Mouse (Mus musculus): Measurements from ENCODE around the gene S100g. TPM values are rescaled to one million over a fixed set of nuclear protein-coding genes. Genes with fewer than 3 reads are reported as not detected.

S100g gene
- polyA plus RNA-seq (2016; fragmentation: Nextera tagmentation; extraction: Ambion mirVana), result not detected in 2 replicates

DNA sequence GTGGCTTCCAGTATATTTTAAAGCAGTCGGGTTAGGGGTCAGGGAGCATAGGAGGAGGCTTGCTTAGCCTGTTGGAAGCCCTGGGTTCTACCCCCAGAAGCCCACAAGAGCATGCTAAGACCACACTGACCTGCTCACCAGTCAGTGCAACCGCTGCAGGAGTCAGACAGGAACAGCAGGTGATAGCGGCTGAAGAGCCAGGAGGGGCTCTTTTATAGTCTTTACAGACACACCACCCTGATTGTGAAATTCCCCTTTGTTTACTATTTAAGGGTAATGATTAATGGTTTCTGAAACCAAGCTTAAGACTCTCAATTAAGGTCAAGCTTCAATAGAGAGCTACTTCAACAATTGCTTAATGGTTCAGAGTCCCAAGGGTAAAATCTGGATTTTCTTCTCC lies at the start of gene S100g:
Gene S100g, minus strand, starts transcription at position 217 of the 400 bp plus-strand sequence.
- ATAC-seq (ENCODE audit: low FRiP score), result no peak
- no peak within 1 kb of the TSS for H3K4me2 ChIP-seq
- no peaks in the 10 kb centered on the region for H3K9me3 ChIP-seq
- no peak within 1 kb of the TSS for H3K9ac ChIP-seq
- no peaks in the 10 kb centered on the region for H3K36me3 ChIP-seq (replicated peaks)
- WGBS, result 38% methylated on average over 3 of the region's 3 CpGs
- H3K27ac ChIP-seq, result no peak within 1 kb of the TSS
- H3K4me1 ChIP-seq, result no peaks in the 10 kb centered on the region
- H3K27me3 ChIP-seq, result peaks cover 20% of the 10 kb centered on the region
- H3K4me3 ChIP-seq (replicated peaks), result no peak within 1 kb of the TSS

- Histone ChIP-seq H3K4me2 (no peak overlapping the region), H3K36me3 (replicated peaks) (no peaks in the 10 kb centered on the region; the same call in 1 of the 2 replicates), H3K9me3 (no peaks in the 10 kb centered on the region), H3K27ac (no peak overlapping the region), H3K27me3 (peaks cover 14% of the 10 kb centered on the region; the same call in 1 of the 2 replicates), H3K9ac (no peak overlapping the region), H3K4me1 (no peaks in the 10 kb centered on the region), H3K4me3 (replicated peaks) (no peak overlapping the region)
- ATAC-seq (ENCODE audit: low FRiP score), result no peak
- 81% methylated on average over 3 of the region's 3 CpGs for WGBS
These were observed 27.7 kb upstream of the S100g start for GRCm38 (mm10) chrX:162992121-162992520.

DNA sequence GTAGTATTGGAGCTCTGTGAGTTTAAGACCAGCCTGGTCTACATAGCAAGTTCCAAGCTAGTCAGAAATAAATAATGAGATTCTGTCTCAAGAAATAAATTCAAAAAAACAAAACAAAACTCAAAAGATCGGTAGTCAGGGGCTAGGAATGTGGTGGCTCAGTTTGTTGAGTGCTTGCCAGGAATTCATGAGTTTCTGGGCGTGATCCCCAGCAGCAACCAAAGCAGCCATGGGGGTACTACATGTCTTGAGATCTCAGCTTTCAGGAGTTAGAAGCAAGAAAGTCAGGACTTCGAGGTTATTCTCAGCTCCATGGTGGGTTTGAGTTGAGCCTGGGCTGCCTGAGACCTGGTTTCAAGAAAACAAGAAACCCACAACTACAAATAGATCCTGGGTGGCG lies 27.0 kb upstream of the S100g start:
- Histone ChIP-seq H3K4me1 (no peaks in the 10 kb centered on the region), H3K36me3 (replicated peaks) (no peaks in the 10 kb centered on the region), H3K27me3 (peaks cover 12% of the 10 kb centered on the region; the same call in 1 of the 2 replicates), H3K4me2 (no peak overlapping the region), H3K9ac (no peak overlapping the region), H3K27ac (no peak overlapping the region), H3K4me3 (replicated peaks) (no peak overlapping the region), H3K9me3 (no peaks in the 10 kb centered on the region)
- no peak for ATAC-seq (ENCODE audit: low FRiP score)
- 85% methylated on average over 4 of the region's 4 CpGs for whole genome bisulfite sequencing

DNA sequence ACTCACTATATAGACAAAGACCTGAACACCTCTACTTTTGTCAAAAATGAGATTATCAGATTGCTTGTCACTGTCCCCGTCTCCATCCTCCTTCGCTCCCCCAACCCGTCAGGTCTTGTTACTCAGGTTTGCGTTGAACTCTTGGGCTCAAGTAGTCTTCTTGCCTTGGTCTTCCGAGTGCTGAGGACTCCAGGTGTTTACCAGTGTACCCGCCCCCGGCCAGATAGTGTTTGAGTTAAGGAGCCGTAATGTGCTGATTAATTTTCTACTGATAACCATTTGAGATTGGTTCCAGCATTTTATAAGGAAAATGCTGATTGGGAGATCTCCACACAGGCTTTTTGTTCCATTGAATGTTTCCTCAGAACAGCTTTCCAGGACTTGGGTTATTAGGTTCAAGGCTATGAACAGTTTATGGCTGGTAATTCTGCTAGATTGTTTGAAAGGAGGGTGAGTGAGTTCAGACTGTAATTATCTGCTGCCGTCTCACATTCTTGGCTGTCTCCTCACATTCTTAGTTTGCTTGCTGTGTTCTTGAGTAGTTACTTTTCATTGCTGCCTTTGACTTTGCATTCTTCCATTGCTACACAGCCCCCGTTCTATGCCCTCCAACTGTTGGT lies 22.6 kb upstream of the S100g start:
- Histone ChIP-seq H3K27me3 (0 out of 2 replicates have a peak, but pooled peaks cover 1% of the 10 kb centered on the region), H3K4me2 (no peak overlapping the region), H3K9me3 (no peaks in the 10 kb centered on the region), H3K4me1 (no peaks in the 10 kb centered on the region), H3K36me3 (replicated peaks) (0 out of 2 replicates have a peak, but pooled peaks cover 3% of the 10 kb centered on the region), H3K27ac (no peak overlapping the region), H3K9ac (no peak overlapping the region), H3K4me3 (replicated peaks) (no peak overlapping the region)
- no peak for ATAC-seq (ENCODE audit: low FRiP score)
- WGBS, result 96% methylated on average over 10 of the region's 10 CpGs

GRCm38 (mm10) chrX:162976194-162976593 lies 11.8 kb upstream of the S100g start:
- Histone ChIP-seq H3K9me3 (no peaks in the 10 kb centered on the region), H3K4me3 (replicated peaks) (no peak overlapping the region), H3K4me1 (no peaks in the 10 kb centered on the region), H3K27ac (no peak overlapping the region), H3K27me3 (0 out of 2 replicates have a peak, but pooled peaks cover 5% of the 10 kb centered on the region), H3K9ac (no peak overlapping the region), H3K36me3 (replicated peaks) (no peaks in the 10 kb centered on the region), H3K4me2 (no peak overlapping the region)
- 81% methylated on average over 3 of the region's 3 CpGs for WGBS
- ATAC-seq (ENCODE audit: low FRiP score), result no peak

DNA sequence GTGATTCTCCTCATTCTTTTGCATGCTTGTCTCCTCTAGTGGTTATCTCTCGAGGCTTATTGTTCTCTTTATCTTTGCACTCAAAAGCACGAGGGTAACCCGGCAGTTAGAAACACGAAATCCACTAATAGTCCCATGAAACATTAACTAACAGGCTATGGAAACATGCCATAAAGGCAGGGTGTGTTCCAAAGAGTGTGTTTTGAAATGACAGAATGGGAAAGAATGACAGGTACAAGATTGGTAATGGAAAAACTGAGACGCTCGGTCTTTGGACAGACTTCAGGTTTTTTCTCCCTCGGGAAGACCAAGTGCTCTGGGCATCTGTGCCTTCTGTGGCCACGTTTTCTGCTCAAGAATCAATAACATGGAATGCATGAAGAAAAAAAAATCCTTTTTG lies 3.1 kb upstream of the S100g start:
- H3K27me3 ChIP-seq, result peaks cover 6% of the 10 kb centered on the region
- no peaks in the 10 kb centered on the region for H3K9me3 ChIP-seq
- H3K36me3 ChIP-seq (replicated peaks), result no peaks in the 10 kb centered on the region
- no peak for ATAC-seq (ENCODE audit: low FRiP score)
- 84% methylated on average over 8 of the region's 8 CpGs for WGBS
- no peak overlapping the region for H3K27ac ChIP-seq
- no peak overlapping the region for H3K4me2 ChIP-seq
- no peak overlapping the region for H3K9ac ChIP-seq
- H3K4me3 ChIP-seq (replicated peaks), result no peak overlapping the region
- H3K4me1 ChIP-seq, result no peaks in the 10 kb centered on the region

DNA sequence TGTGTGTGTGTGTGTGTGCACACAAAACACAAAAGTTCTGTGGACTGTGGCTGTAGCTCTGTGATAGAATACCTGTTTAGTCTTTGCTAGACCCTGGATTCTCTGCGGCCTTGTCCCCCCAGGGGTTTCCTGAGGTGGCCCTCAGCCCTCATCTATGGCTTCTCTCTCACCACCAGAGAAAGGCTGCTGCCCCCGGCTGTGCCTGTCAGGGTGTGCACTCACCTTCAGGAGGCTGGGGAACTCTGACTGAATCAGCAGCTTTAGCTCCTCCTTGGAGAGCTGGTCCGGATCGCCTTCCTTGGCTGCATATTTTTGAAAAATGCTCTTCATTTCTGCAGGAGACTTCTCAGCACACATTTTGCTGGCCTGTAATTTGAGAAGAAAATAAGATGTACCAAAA lies 559 bp downstream of the S100g start:
- 48% methylated on average over 4 of the region's 4 CpGs for WGBS
- Histone ChIP-seq H3K9me3 (no peaks in the 10 kb centered on the region), H3K27me3 (peaks cover 20% of the 10 kb centered on the region), H3K36me3 (replicated peaks) (no peaks in the 10 kb centered on the region), H3K27ac (no peak overlapping the region), H3K4me2 (no peak overlapping the region), H3K4me3 (replicated peaks) (no peak overlapping the region), H3K9ac (no peak overlapping the region), H3K4me1 (no peaks in the 10 kb centered on the region)
- ATAC-seq (ENCODE audit: low FRiP score), result no peak

GRCm38 (mm10) chrX:162957921-162958320 lies 6.5 kb downstream of the S100g start:
- Histone ChIP-seq H3K27me3 (peaks cover 18% of the 10 kb centered on the region; the same call in 1 of the 2 replicates), H3K36me3 (replicated peaks) (no peaks in the 10 kb centered on the region)

GRCm38 (mm10) chrX:162949811-162950439 lies 14.5 kb downstream of the S100g start:
- 46% methylated on average over 3 of the region's 3 CpGs for WGBS
- ATAC-seq (ENCODE audit: low FRiP score), result no peak
- peaks cover 2% of the 10 kb centered on the region; the same call in 1 of the 2 replicates for H3K27me3 ChIP-seq

More at GRCm38 (mm10) chrX:162957921-162958320, 6.5 kb downstream of the S100g start:
- Histone ChIP-seq H3K4me1 (no peaks in the 10 kb centered on the region), H3K9ac (no peak overlapping the region), H3K9me3 (no peaks in the 10 kb centered on the region), H3K4me3 (replicated peaks) (no peak overlapping the region), H3K4me2 (no peak overlapping the region), H3K27ac (no peak overlapping the region)
- WGBS, result 88% methylated on average over 3 of the region's 3 CpGs
- ATAC-seq (ENCODE audit: low FRiP score), result no peak

GRCm38 (mm10) chrX:162942027-162942426 lies 22.4 kb downstream of the S100g start:
- Histone ChIP-seq H3K9me3 (no peaks in the 10 kb centered on the region), H3K9ac (no peak overlapping the region), H3K27ac (no peak overlapping the region), H3K4me1 (no peaks in the 10 kb centered on the region), H3K27me3 (no peaks in the 10 kb centered on the region; the same call in 1 of the 2 replicates), H3K4me2 (no peak overlapping the region), H3K36me3 (replicated peaks) (no peaks in the 10 kb centered on the region), H3K4me3 (replicated peaks) (no peak overlapping the region)
- ATAC-seq (ENCODE audit: low FRiP score), result no peak
- 92% methylated on average over 1 of the region's 1 CpGs for WGBS

More at GRCm38 (mm10) chrX:162949811-162950439, 14.5 kb downstream of the S100g start:
- Histone ChIP-seq H3K4me3 (replicated peaks) (no peak overlapping the region), H3K36me3 (replicated peaks) (no peaks in the 10 kb centered on the region), H3K27ac (no peak overlapping the region), H3K4me2 (no peak overlapping the region), H3K9me3 (no peaks in the 10 kb centered on the region), H3K4me1 (no peaks in the 10 kb centered on the region), H3K9ac (no peak overlapping the region)

DNA sequence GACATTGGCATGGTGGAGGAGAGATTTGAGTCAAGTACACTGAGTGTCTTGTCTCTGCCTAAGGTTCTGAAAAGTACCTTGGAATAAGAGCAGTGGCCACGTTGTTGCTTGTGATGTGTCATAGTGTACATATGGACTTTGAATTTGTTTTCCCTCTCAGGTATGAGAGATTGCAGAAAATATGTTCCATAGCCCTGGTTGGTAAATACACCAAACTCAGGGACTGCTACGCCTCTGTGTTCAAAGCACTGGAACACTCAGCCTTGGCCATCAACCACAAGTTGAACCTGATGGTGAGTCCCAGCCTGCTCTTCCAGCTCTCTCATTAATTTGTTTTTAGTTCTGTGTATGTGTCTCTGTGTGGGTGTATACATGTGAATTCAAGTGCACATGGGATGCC lies 32.9 kb downstream of the S100g start:
- no peak overlapping the region for H3K27ac ChIP-seq
- H3K9ac ChIP-seq, result no peak overlapping the region
- no peaks in the 10 kb centered on the region for H3K9me3 ChIP-seq
- no peak for ATAC-seq (ENCODE audit: low FRiP score)
- H3K36me3 ChIP-seq (replicated peaks), result peaks cover 15% of the 10 kb centered on the region
- H3K4me3 ChIP-seq (replicated peaks), result no peak overlapping the region
- H3K4me2 ChIP-seq, result no peak overlapping the region
- H3K4me1 ChIP-seq, result no peaks in the 10 kb centered on the region
- 93% methylated on average over 2 of the region's 2 CpGs for WGBS
- no peaks in the 10 kb centered on the region for H3K27me3 ChIP-seq

- H3K27ac ChIP-seq, result no peak overlapping the region
- no peaks in the 10 kb centered on the region for H3K4me1 ChIP-seq
- no peak overlapping the region for H3K9ac ChIP-seq
- H3K4me2 ChIP-seq, result no peak overlapping the region
- no peaks in the 10 kb centered on the region for H3K9me3 ChIP-seq
- 91% methylated on average over 8 of the region's 8 CpGs for WGBS
- no peak for ATAC-seq (ENCODE audit: low FRiP score)
- H3K27me3 ChIP-seq, result 0 out of 2 replicates have a peak, but pooled peaks cover 2% of the 10 kb centered on the region
- H3K4me3 ChIP-seq (replicated peaks), result no peak overlapping the region
- no peaks in the 10 kb centered on the region; the same call in none of the 2 replicates for H3K36me3 ChIP-seq (replicated peaks)
These were observed 42.8 kb downstream of the S100g start for GRCm38 (mm10) chrX:162921487-162922125.
